Mouse (Mus musculus) forebrain, embryonic 13.5 days (tissue): Measurements from ENCODE around the gene Srp14. TPM values are rescaled to one million over a fixed set of nuclear protein-coding genes. Genes with fewer than 3 reads are reported as not detected.
A peak's percentile ranks its signal among the peaks of the same experiment; 100 is the strongest.

ENCODE experiments used
- ATAC-seq: fragments of 200-750 bp; cut with Nextera tagmentation; 2 replicates; pipeline ENCODE4 v1.8.0; 2017
- H3K27ac ChIP-seq: fragments of 300-500 bp; sonication (generic); 2 replicates; pipeline ENCODE4 v1.5.1; 2015; ENCODE audit warnings: inconsistent platforms, mild to moderate bottlenecking, moderate library complexity
- H3K27me3 ChIP-seq: fragments of 300-500 bp; sonication (generic); 2 replicates; pipeline ENCODE4 v1.6.1; 2015; ENCODE audit warnings: mild to moderate bottlenecking, inconsistent platforms
- H3K36me3 ChIP-seq: fragments of 300-500 bp; sonication (generic); 2 replicates; pipeline ENCODE4 v1.6.1; 2015; ENCODE audit warnings: mild to moderate bottlenecking, inconsistent platforms; ENCODE audit not compliant: poor library complexity, severe bottlenecking
- H3K4me1 ChIP-seq: fragments of 300-500 bp; sonication (generic); 2 replicates; pipeline ENCODE4 v1.6.1; 2015; ENCODE audit warnings: inconsistent platforms
- H3K4me2 ChIP-seq: fragments of 300-500 bp; sonication (generic); 2 replicates; pipeline ENCODE4 v1.6.1; 2015; ENCODE audit warnings: inconsistent platforms, mild to moderate bottlenecking, moderate library complexity
- H3K4me3 ChIP-seq: fragments of 300-500 bp; sonication (generic); 2 replicates; pipeline ENCODE4 v1.5.1; 2015; ENCODE audit warnings: mild to moderate bottlenecking, inconsistent platforms
- H3K9ac ChIP-seq: fragments of 300-500 bp; sonication (generic); 2 replicates; pipeline ENCODE4 v1.6.1; 2015; ENCODE audit warnings: mild to moderate bottlenecking, inconsistent platforms
- H3K9me3 ChIP-seq: fragments of 300-500 bp; sonication (generic); replicated peaks from 2 replicates; pipeline ENCODE4 v1.6.1; 2016; ENCODE audit warnings: inconsistent platforms
- whole genome bisulfite sequencing: fragments of 180-500 bp; shearing (Covaris S2); methylation state at CpG from one replicate; pipeline ENCODE4 v1.1.7; 2015; 5-methylcytosine and 5-hydroxymethylcytosine counted together
- polyA plus RNA-seq: library from polyadenylated mRNA; unstranded; fragments of >200 nt; fragmentation: Nextera tagmentation; extraction: Ambion mirVana; gene quantifications from 2 replicates; pipeline ENCODE4 v1.2.1, GENCODE M21; 2015

Gene Srp14
- polyA plus RNA-seq, 1 experiment from 2014 or later: 347 TPM

- no peak for ATAC-seq
- no peaks in the 10 kb centered on the region for H3K36me3 ChIP-seq
- H3K9me3 ChIP-seq: no peaks in the 10 kb centered on the region
- H3K4me1 ChIP-seq: peaks cover 18% of the 10 kb centered on the region
- no peak overlapping the region for H3K4me2 ChIP-seq
- H3K9ac ChIP-seq: no peak overlapping the region
- H3K4me3 ChIP-seq: no peak overlapping the region
- WGBS: 85% methylated on average over 7 of the region's 7 CpGs
- no peak overlapping the region for H3K27ac ChIP-seq
- peaks cover 7% of the 10 kb centered on the region for H3K27me3 ChIP-seq
These were observed 27.6 kb upstream of the Srp14 start for GRCm38 (mm10) chr2:118507126-118507525.

DNA sequence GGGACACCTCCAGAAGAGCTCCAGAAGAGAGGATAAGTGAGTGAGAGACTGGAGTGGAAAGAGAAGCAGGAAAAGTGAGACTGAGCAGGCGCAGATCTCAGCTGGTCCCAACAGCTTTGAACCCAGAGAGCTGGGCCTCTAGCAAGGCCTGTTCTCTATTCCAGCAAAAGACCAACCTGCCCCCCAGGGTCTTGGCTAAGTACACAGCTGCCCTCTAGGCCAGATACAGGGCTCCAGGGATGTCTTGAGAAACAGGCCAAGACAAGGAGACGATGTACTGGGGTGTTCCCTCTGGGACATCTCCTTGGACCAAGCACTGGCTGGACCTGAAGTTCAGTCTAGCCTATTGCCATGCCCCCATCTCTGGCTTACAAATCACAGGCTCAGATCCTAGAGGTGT is 20.7 kb upstream of the Srp14 start:
- no peak overlapping the region for H3K9ac ChIP-seq
- no peak for ATAC-seq
- H3K4me3 ChIP-seq: no peak overlapping the region
- 86% methylated on average over 2 of the region's 2 CpGs for WGBS
- H3K27ac ChIP-seq: no peak overlapping the region
- no peak overlapping the region for H3K4me2 ChIP-seq
- H3K4me1 ChIP-seq: peaks cover 10% of the 10 kb centered on the region; the same call in 1 of the 2 replicates
- H3K27me3 ChIP-seq: no peaks in the 10 kb centered on the region
- H3K36me3 ChIP-seq: no peaks in the 10 kb centered on the region
- no peaks in the 10 kb centered on the region for H3K9me3 ChIP-seq

GRCm38 (mm10) chr2:118499135-118499961 is 19.8 kb upstream of the Srp14 start:
- no peak for ATAC-seq
- WGBS: 43% methylated on average over 20 of the region's 20 CpGs
- Histone ChIP-seq H3K4me3 (no peak overlapping the region), H3K4me2 (no peak overlapping the region), H3K4me1 (peaks cover 10% of the 10 kb centered on the region; the same call in 1 of the 2 replicates), H3K9ac (no peak overlapping the region), H3K27me3 (no peaks in the 10 kb centered on the region), H3K27ac (no peak overlapping the region), H3K9me3 (no peaks in the 10 kb centered on the region), H3K36me3 (no peaks in the 10 kb centered on the region)

DNA sequence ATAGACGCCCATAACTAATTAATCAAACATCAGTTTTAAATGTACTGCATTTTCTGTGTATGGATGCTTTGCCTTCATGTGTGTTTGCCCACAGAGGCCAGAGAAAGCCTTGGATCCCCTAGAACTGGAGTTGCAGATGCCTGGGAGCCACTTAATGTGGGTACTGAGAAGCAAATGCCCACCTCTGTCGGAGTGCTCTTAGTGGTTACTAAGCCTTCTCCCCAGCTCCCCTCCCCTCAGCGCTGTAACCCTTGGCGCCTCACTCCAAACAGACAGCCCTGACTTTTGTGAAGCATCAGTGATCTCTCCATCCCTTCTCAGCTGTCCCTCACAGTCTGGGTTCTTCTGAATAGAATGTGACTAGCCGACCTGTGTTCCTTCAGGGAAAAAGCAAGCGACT is 19.0 kb upstream of the Srp14 start:
- no peaks in the 10 kb centered on the region for H3K36me3 ChIP-seq
- no peak overlapping the region for H3K9ac ChIP-seq
- ATAC-seq: no peak
- H3K9me3 ChIP-seq: no peaks in the 10 kb centered on the region
- H3K4me1 ChIP-seq: peaks cover 10% of the 10 kb centered on the region; the same call in 1 of the 2 replicates
- WGBS: 78% methylated on average over 6 of the region's 6 CpGs
- no peaks in the 10 kb centered on the region for H3K27me3 ChIP-seq
- H3K27ac ChIP-seq: no peak overlapping the region
- H3K4me3 ChIP-seq: no peak overlapping the region
- H3K4me2 ChIP-seq: no peak overlapping the region

GRCm38 (mm10) chr2:118497890-118498289 is 18.4 kb upstream of the Srp14 start:
- no peaks in the 10 kb centered on the region for H3K27me3 ChIP-seq
- no peak for ATAC-seq
- peaks cover 10% of the 10 kb centered on the region; the same call in 1 of the 2 replicates for H3K4me1 ChIP-seq
- H3K36me3 ChIP-seq: no peaks in the 10 kb centered on the region
- H3K27ac ChIP-seq: no peak overlapping the region
- H3K4me2 ChIP-seq: no peak overlapping the region
- H3K9ac ChIP-seq: no peak overlapping the region
- H3K9me3 ChIP-seq: no peaks in the 10 kb centered on the region
- no peak overlapping the region for H3K4me3 ChIP-seq
- WGBS: 77% methylated on average over 5 of the region's 5 CpGs

- WGBS: 79% methylated on average over 9 of the region's 9 CpGs
- no peaks in the 10 kb centered on the region for H3K36me3 ChIP-seq
These were observed 15.5 kb upstream of the Srp14 start for GRCm38 (mm10) chr2:118495024-118495423.

GRCm38 (mm10) chr2:118491741-118492395 is 12.4 kb upstream of the Srp14 start:
- 0 out of 2 replicates have a peak, but pooled peaks cover 7% of the 10 kb centered on the region for H3K4me1 ChIP-seq
- H3K4me2 ChIP-seq: no peak overlapping the region
- no peak overlapping the region for H3K4me3 ChIP-seq
- H3K27ac ChIP-seq: no peak overlapping the region
- no peaks in the 10 kb centered on the region for H3K9me3 ChIP-seq
- no peaks in the 10 kb centered on the region for H3K27me3 ChIP-seq
- no peak overlapping the region for H3K9ac ChIP-seq
- H3K36me3 ChIP-seq: no peaks in the 10 kb centered on the region
- 89% methylated on average over 4 of the region's 4 CpGs for WGBS
- no peak for ATAC-seq

More at GRCm38 (mm10) chr2:118495024-118495423, 15.5 kb upstream of the Srp14 start:
- ATAC-seq: no peak
- Histone ChIP-seq H3K9me3 (no peaks in the 10 kb centered on the region), H3K4me2 (no peak overlapping the region), H3K9ac (no peak overlapping the region), H3K27ac (no peak overlapping the region), H3K27me3 (no peaks in the 10 kb centered on the region), H3K4me1 (peaks cover 15% of the 10 kb centered on the region; the same call in 1 of the 2 replicates), H3K4me3 (no peak overlapping the region)

DNA sequence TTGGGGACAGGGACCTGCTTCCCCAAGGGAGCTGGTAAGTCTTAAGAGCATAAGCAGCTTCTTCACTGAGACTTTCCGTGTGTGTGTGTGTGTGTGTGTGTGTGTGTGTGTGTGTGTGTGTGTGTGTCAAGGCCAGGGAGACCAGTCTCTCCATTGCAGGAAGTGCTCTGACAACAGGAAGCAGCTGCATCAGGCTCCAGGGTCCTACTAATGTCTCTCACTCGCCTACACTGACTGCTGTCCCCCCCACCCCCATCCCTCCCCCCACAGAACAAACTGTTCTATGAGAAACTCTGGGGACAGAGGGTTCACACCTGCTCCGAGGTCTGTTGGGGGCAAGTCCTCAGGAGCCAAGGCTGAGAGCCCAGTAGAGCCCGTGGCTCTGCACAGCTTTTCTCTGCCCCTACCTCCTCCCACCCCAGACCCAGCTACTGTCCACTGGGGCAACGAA is 11.8 kb upstream of the Srp14 start:
- H3K27ac ChIP-seq: no peak overlapping the region
- H3K9ac ChIP-seq: no peak overlapping the region
- ATAC-seq: no peak
- H3K27me3 ChIP-seq: no peaks in the 10 kb centered on the region
- H3K4me3 ChIP-seq: no peak overlapping the region
- H3K9me3 ChIP-seq: no peaks in the 10 kb centered on the region
- 68% methylated on average over 5 of the region's 5 CpGs for WGBS
- no peak overlapping the region for H3K4me2 ChIP-seq
- H3K36me3 ChIP-seq: no peaks in the 10 kb centered on the region
- 0 out of 2 replicates have a peak, but pooled peaks cover 7% of the 10 kb centered on the region for H3K4me1 ChIP-seq

DNA sequence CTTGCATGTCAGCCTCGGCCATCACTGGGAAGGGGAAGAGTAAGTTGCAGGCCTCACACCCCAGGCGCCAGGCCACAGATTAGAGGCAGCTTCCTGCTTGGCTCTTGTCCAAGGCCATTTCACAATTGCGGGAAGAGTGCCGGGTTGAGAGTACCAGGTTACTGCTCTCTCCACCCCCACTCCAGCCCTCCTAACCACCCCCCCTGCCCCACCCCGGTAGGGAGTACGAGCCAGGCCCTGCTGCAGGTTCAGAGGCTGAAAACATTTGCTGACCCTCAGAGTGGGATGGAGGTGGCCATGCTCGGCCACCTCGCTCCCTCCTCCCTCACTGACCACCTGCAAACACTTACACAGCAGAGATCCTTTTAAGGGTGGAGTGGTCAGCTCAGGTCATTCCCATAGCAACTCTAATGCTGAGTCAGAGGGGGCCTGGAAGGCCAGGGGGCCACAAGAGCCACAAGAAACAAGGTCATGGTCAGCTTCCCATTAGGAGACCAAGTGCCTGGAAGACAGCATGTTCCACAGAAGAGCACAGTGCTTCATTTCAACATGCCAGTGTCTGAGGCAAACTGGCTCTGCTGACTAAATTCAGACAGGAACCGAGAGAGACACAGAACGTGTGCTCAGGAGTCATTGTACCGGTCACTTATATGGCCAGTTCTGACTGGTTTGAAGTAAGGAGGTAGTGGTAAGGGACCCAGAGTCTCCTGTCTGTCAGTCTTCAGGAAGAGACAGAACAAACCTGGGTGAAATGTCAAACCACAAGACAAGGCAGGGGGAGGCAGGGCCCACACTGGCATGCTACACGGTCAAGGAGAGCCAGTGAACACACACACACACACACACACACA is 11.0 kb upstream of the Srp14 start:
- Histone ChIP-seq H3K4me3 (no peak overlapping the region), H3K27ac (no peak overlapping the region), H3K9me3 (no peaks in the 10 kb centered on the region), H3K36me3 (no peaks in the 10 kb centered on the region), H3K9ac (no peak overlapping the region), H3K27me3 (no peaks in the 10 kb centered on the region), H3K4me2 (no peak overlapping the region), H3K4me1 (0 out of 2 replicates have a peak, but pooled peaks cover 7% of the 10 kb centered on the region)
- ATAC-seq: no peak
- WGBS: 49% methylated on average over 12 of the region's 12 CpGs

- no peaks in the 10 kb centered on the region for H3K36me3 ChIP-seq
- WGBS: 67% methylated on average over 3 of the region's 3 CpGs
- H3K9ac ChIP-seq: no peak overlapping the region
- H3K4me2 ChIP-seq: no peak overlapping the region
- no peak overlapping the region for H3K4me3 ChIP-seq
- H3K27ac ChIP-seq: no peak overlapping the region
- no peaks in the 10 kb centered on the region for H3K9me3 ChIP-seq
- H3K27me3 ChIP-seq: no peaks in the 10 kb centered on the region
- no peak for ATAC-seq
- H3K4me1 ChIP-seq: 0 out of 2 replicates have a peak, but pooled peaks cover 7% of the 10 kb centered on the region
These were observed 8.3 kb upstream of the Srp14 start for GRCm38 (mm10) chr2:118487806-118488205.

GRCm38 (mm10) chr2:118486933-118487332 is 7.4 kb upstream of the Srp14 start:
- no peak overlapping the region for H3K9ac ChIP-seq
- WGBS: 15% methylated on average over 12 of the region's 12 CpGs
- H3K4me3 ChIP-seq: no peak overlapping the region
- no peaks in the 10 kb centered on the region for H3K9me3 ChIP-seq
- H3K4me2 ChIP-seq: no peak overlapping the region
- H3K27ac ChIP-seq: no peak overlapping the region
- H3K36me3 ChIP-seq: no peaks in the 10 kb centered on the region
- no peaks in the 10 kb centered on the region for H3K27me3 ChIP-seq
- H3K4me1 ChIP-seq: 0 out of 2 replicates have a peak, but pooled peaks cover 7% of the 10 kb centered on the region
- peak; percentile 48; the same call in 1 of the 2 replicates for ATAC-seq
